Mouse (Mus musculus) CH12.LX (cell line): ENCODE measurements around the gene Scly.

Experiments used
- CTCF ChIP-seq, 2 experiments: IDR thresholded peaks in 1 of 2; conservative IDR thresholded peaks in 1 of 2; 2 replicates each; pipeline ENCODE4 v1.5.1; 2011 to 2012; ENCODE audit warnings: low read depth in 2 of 2, low read length in 2 of 2, improper control_type of control experiment in 1 of 2, inconsistent platforms in 1 of 2, mild to moderate bottlenecking in 1 of 2, moderate library complexity in 1 of 2
- E2F4 ChIP-seq: IDR thresholded peaks from 2 replicates; pipeline ENCODE4 v1.6.1; 2011; ENCODE audit warnings: low read depth, low read length, improper control_type of control experiment; ENCODE audit not compliant: insufficient replicate concordance
- EP300 ChIP-seq: IDR thresholded peaks from 2 replicates; pipeline ENCODE4 v1.6.1; 2011; ENCODE audit warnings: low read length, improper control_type of control experiment
- IRF4 ChIP-seq: IDR thresholded peaks from 2 replicates; pipeline ENCODE4 v1.6.1; 2014; ENCODE audit warnings: low read depth, mild to moderate bottlenecking, inconsistent platforms, low read length, improper control_type of control experiment
- MAFK ChIP-seq: IDR thresholded peaks from 2 replicates; pipeline ENCODE4 v1.6.1; 2011; ENCODE audit warnings: low read length, improper control_type of control experiment; ENCODE audit not compliant: insufficient replicate concordance
- MAX ChIP-seq: IDR thresholded peaks from 2 replicates; pipeline ENCODE4 v1.6.1; 2011; ENCODE audit warnings: low read length, improper control_type of control experiment
- MXI1 ChIP-seq: IDR thresholded peaks from 2 replicates; pipeline ENCODE4 v1.6.1; 2011; ENCODE audit warnings: mild to moderate bottlenecking, low read depth, low read length, improper control_type of control experiment
- RCOR1 ChIP-seq: conservative IDR thresholded peaks from 2 replicates; pipeline ENCODE4 v1.6.1; 2012; ENCODE audit warnings: low read depth, mild to moderate bottlenecking, inconsistent platforms, low read length, improper control_type of control experiment
- ZNF384 ChIP-seq: IDR thresholded peaks from 2 replicates; pipeline ENCODE4 v1.6.1; 2012; ENCODE audit warnings: low read depth, low read length, improper control_type of control experiment, inconsistent platforms

- TF ChIP-seq RCOR1 (no peak), ZNF384 (no peak), MAFK (no peak), MXI1 (no peak), IRF4 (no peak), E2F4 (no peak), EP300 (no peak), MAX (no peak), CTCF (conservative IDR thresholded peaks at IDR 0.05 in 1 of 2, IDR thresholded peaks at IDR 0.05 in 1 of 2; ENCODE audit: low read depth in 2 of 2, low read length in 2 of 2) (no peak)
Observed at GRCm38 (mm10) chr1:91295544-91295943, 2.6 kb upstream of the Scly start.
